Mouse (Mus musculus) midbrain, embryonic 11.5 days (tissue): ENCODE measurements around the gene Stx5a. TPM values are rescaled to one million over a fixed set of nuclear protein-coding genes. Genes with fewer than 3 reads are reported as not detected.

Experiments
- ATAC-seq: fragments of 200-750 bp; cut with Nextera tagmentation; 2 replicates; pipeline ENCODE4 v1.8.0; 2017; ENCODE audit warnings: moderate TSS enrichment, moderate library complexity; ENCODE audit not compliant: low FRiP score
- DNase-seq: peaks from one replicate; pipeline ENCODE4 v3.0.0; 2015; ENCODE audit warnings: low spot score; ENCODE audit errors: missing footprints
- H3K27ac ChIP-seq: fragments of 300-500 bp; sonication (generic); 2 replicates; pipeline ENCODE4 v1.5.1; 2014; ENCODE audit warnings: low read depth, low read length
- H3K27me3 ChIP-seq: fragments of 300-500 bp; sonication (generic); 2 replicates; pipeline ENCODE4 v1.6.1; 2014; ENCODE audit warnings: mild to moderate bottlenecking, low read length, moderate library complexity, mixed read lengths; ENCODE audit not compliant: control insufficient read depth, insufficient read depth
- H3K36me3 ChIP-seq: fragments of 300-500 bp; sonication (generic); 2 replicates; pipeline ENCODE4 v1.6.1; 2014; ENCODE audit warnings: mild to moderate bottlenecking, low read length, moderate library complexity, mixed read lengths; ENCODE audit not compliant: control insufficient read depth, insufficient read depth
- H3K4me1 ChIP-seq: fragments of 300-500 bp; sonication (generic); 2 replicates; pipeline ENCODE4 v1.6.1; 2014; ENCODE audit warnings: low read length; ENCODE audit not compliant: control insufficient read depth, insufficient read depth
- H3K4me2 ChIP-seq: fragments of 300-500 bp; sonication (generic); 2 replicates; pipeline ENCODE4 v1.6.1; 2014; ENCODE audit warnings: mild to moderate bottlenecking, moderate library complexity
- H3K4me3 ChIP-seq: fragments of 300-500 bp; sonication (generic); 2 replicates; pipeline ENCODE4 v1.5.1; 2014; ENCODE audit warnings: low read depth, low read length
- H3K9ac ChIP-seq: fragments of 300-500 bp; sonication (generic); 2 replicates; pipeline ENCODE4 v1.6.1; 2014; ENCODE audit warnings: low read length
- H3K9me3 ChIP-seq: fragments of 300-500 bp; sonication (generic); 2 replicates; pipeline ENCODE4 v1.6.1; 2016; ENCODE audit warnings: low read length; ENCODE audit not compliant: control insufficient read depth
- WGBS: fragments of 180-500 bp; shearing (Covaris S2); extraction: QIAGEN DNeasy Blood & Tissue Kit; methylation state at CpG from one replicate; pipeline ENCODE4 v1.1.7; 2014; 5-methylcytosine and 5-hydroxymethylcytosine counted together
- polyA plus RNA-seq: library from polyadenylated mRNA; unstranded; fragments of >200 nt; fragmentation: Nextera tagmentation; extraction: Ambion mirVana; gene quantifications from 2 replicates; pipeline ENCODE4 v1.2.1, GENCODE M21; 2014

Gene Stx5a
- polyA plus RNA-seq, 1 experiment from 2014 or later = 85.6 TPM

- 0 out of 2 replicates have a peak overlapping the region, but pooled peaks have one; percentile 2 for H3K27ac ChIP-seq
- 62% methylated on average over 6 of the region's 6 CpGs for WGBS
- H3K36me3 ChIP-seq = peaks cover 15% of the 10 kb centered on the region
- peaks cover 29% of the 10 kb centered on the region for H3K4me1 ChIP-seq
- ATAC-seq (no peak), DNase-seq (no peak)
- H3K4me2 ChIP-seq = peak overlapping the region; percentile 98
- H3K9ac ChIP-seq = peak overlapping the region; percentile 92; the same call in 1 of the 2 replicates
- H3K9me3 ChIP-seq = no peaks in the 10 kb centered on the region
- H3K4me3 ChIP-seq = peak overlapping the region; percentile 74
- H3K27me3 ChIP-seq = no peaks in the 10 kb centered on the region
These were observed 32.2 kb downstream of the Stx5a start for GRCm38 (mm10) chr19:8773409-8773808.

- under 1% methylated on average over 68 of the region's 68 CpGs for WGBS
- peak within 1 kb of the TSS; percentile 98 for H3K4me2 ChIP-seq
- no peaks in the 10 kb centered on the region for H3K9me3 ChIP-seq
- peak within 1 kb of the TSS; percentile 96 for H3K27ac ChIP-seq
- peak within 1 kb of the TSS; percentile 74 for H3K4me3 ChIP-seq
- peaks cover 29% of the 10 kb centered on the region for H3K4me1 ChIP-seq
- H3K27me3 ChIP-seq = no peaks in the 10 kb centered on the region
- H3K36me3 ChIP-seq = peaks cover 13% of the 10 kb centered on the region
- peak; percentile 95 for ATAC-seq
- peak within 1 kb of the TSS; percentile 92 for H3K9ac ChIP-seq
- peak; percentile 99 for DNase-seq
These were observed 33.0 kb downstream of the Stx5a start, which contains the start of gene Tmem179b for GRCm38 (mm10) chr19:8774086-8774835. TSS of gene Tmem179b (minus strand) at chr19:8774467.

GRCm38 (mm10) chr19:8774951-8775421 is 33.8 kb downstream of the Stx5a start:
- Histone ChIP-seq H3K27me3 (no peaks in the 10 kb centered on the region), H3K9me3 (no peaks in the 10 kb centered on the region), H3K36me3 (peaks cover 10% of the 10 kb centered on the region), H3K4me3 (peak overlapping the region; percentile 74), H3K4me2 (peak overlapping the region; percentile 98), H3K4me1 (peaks cover 29% of the 10 kb centered on the region), H3K9ac (peak overlapping the region; percentile 92), H3K27ac (peak overlapping the region; percentile 96)
- peak; percentile 41; the same call in 1 of the 2 replicates for ATAC-seq
- DNase-seq = peak; percentile 91
- 6% methylated on average over 20 of the region's 20 CpGs for WGBS

GRCm38 (mm10) chr19:8786008-8786781 is 45.0 kb downstream of the Stx5a start, which contains the start of gene Taf6l:
TSS of gene Taf6l (minus strand) at chr19:8786417.
- Histone ChIP-seq H3K4me2 (peak within 1 kb of the TSS; percentile 68), H3K27me3 (no peaks in the 10 kb centered on the region), H3K9ac (peak within 1 kb of the TSS; percentile 73), H3K36me3 (peaks cover 17% of the 10 kb centered on the region; the same call in 1 of the 2 replicates), H3K4me3 (peak within 1 kb of the TSS; percentile 78), H3K4me1 (0 out of 2 replicates have a peak, but pooled peaks cover 4% of the 10 kb centered on the region), H3K27ac (peak within 1 kb of the TSS; percentile 51; the same call in 1 of the 2 replicates), H3K9me3 (no peaks in the 10 kb centered on the region)
- WGBS = under 1% methylated on average over 32 of the region's 32 CpGs
- ATAC-seq (peak; percentile 99), DNase-seq (peak; percentile 97)

GRCm38 (mm10) chr19:8788521-8788920 is 47.3 kb downstream of the Stx5a start:
- H3K9ac ChIP-seq = no peak overlapping the region
- ATAC-seq (no peak), DNase-seq (no peak)
- no peak overlapping the region for H3K27ac ChIP-seq
- no peaks in the 10 kb centered on the region for H3K27me3 ChIP-seq
- no peak overlapping the region for H3K4me2 ChIP-seq
- no peak overlapping the region for H3K4me3 ChIP-seq
- peaks cover 7% of the 10 kb centered on the region for H3K36me3 ChIP-seq
- H3K4me1 ChIP-seq = 0 out of 2 replicates have a peak, but pooled peaks cover 4% of the 10 kb centered on the region
- H3K9me3 ChIP-seq = no peaks in the 10 kb centered on the region
- WGBS = 22% methylated on average over 3 of the region's 3 CpGs

DNA sequence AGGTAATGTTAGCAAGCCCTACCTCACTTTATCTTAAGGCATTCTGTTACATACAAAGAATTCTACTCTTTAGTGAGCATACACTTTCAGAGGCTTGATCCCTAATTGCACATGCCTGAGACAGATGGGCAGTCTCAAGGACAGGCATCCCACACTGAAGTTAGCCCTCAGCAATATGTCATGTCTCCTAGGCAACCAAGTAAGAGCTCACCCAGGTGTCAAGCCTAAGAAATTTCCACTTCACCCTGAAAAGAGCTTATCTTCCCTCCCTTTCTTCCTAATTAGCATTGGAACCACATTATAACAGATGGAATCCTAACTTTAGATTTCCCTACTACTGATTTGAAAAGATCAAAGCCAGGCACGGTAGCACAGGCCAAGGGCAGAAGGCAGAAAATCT is 48.0 kb downstream of the Stx5a start:
- Histone ChIP-seq H3K27ac (no peak overlapping the region; the same call in 1 of the 2 replicates), H3K27me3 (no peaks in the 10 kb centered on the region), H3K4me1 (0 out of 2 replicates have a peak, but pooled peaks cover 4% of the 10 kb centered on the region), H3K9ac (no peak overlapping the region), H3K4me3 (no peak overlapping the region), H3K36me3 (peaks cover 12% of the 10 kb centered on the region), H3K4me2 (no peak overlapping the region), H3K9me3 (no peaks in the 10 kb centered on the region)
- DNase-seq (no peak), ATAC-seq (no peak)
- WGBS = 29% methylated on average over 1 of the region's 1 CpGs

DNA sequence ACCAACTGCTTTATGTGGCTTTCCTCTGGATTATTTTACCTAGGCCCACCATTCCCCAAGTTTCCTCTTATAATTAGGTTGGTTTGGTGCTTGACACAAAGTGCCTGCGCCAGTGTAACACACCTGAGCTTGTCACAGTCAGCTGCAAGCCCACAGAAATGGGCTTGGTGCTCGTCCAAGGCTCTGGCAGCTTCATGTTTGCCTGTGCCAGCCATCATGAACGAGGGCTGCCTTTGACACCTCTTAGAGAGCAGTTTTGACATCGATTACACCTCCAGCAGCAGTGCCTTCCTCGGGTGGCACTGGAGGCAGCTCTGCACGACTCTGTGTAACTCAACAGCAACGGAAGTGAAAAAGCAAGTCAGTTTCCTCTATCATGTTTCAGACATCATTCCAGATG is 49.0 kb downstream of the Stx5a start:
- H3K27ac ChIP-seq = no peak overlapping the region
- peaks cover 12% of the 10 kb centered on the region for H3K36me3 ChIP-seq
- H3K4me2 ChIP-seq = no peak overlapping the region
- no peak for DNase-seq
- no peak for ATAC-seq
- no peak overlapping the region for H3K9ac ChIP-seq
- 86% methylated on average over 7 of the region's 7 CpGs for WGBS
- H3K9me3 ChIP-seq = no peaks in the 10 kb centered on the region
- H3K4me3 ChIP-seq = no peak overlapping the region
- no peaks in the 10 kb centered on the region for H3K27me3 ChIP-seq
- 0 out of 2 replicates have a peak, but pooled peaks cover 3% of the 10 kb centered on the region for H3K4me1 ChIP-seq

- no peak within 1 kb of the TSS for H3K27ac ChIP-seq
- ATAC-seq = peak; percentile 79
- peak within 1 kb of the TSS; percentile 84 for H3K9ac ChIP-seq
- peak; percentile 99 for DNase-seq
- H3K4me2 ChIP-seq = peak within 1 kb of the TSS; percentile 88
- H3K27me3 ChIP-seq = no peaks in the 10 kb centered on the region
- WGBS = 2% methylated on average over 25 of the region's 25 CpGs
- no peaks in the 10 kb centered on the region for H3K9me3 ChIP-seq
- peaks cover 7% of the 10 kb centered on the region for H3K36me3 ChIP-seq
- H3K4me3 ChIP-seq = peak within 1 kb of the TSS; percentile 75
- H3K4me1 ChIP-seq = peaks cover 11% of the 10 kb centered on the region
These were observed 57.2 kb downstream of the Stx5a start, which contains the start of gene Polr2g for GRCm38 (mm10) chr19:8798264-8798946. TSS of gene Polr2g (minus strand) at chr19:8798577.
